Mouse (Mus musculus) cerebellum, adult 8-10 months (tissue): ENCODE measurements at regions not wholly inside any gene's neighbourhood (a gene's known extent, or its start where the extent isn't known, plus 50 kb on each side); places are given as distances from the start of the nearest gene placed in this dataset.
"Not testable (repeated sequence)": the region's sequence is repeated elsewhere in the genome, so short reads cannot be mapped to it uniquely, and the experiment has no call there.

ENCODE experiments used
- DNase-seq: peaks from one replicate; pipeline ENCODE4 v3.0.0; 2022

- DNase-seq: peak; percentile 92
Measured at GRCm38 (mm10) chr4:75466880-75467327, 188.8 kb upstream of the Dmac1 start.

GRCm38 (mm10) chr4:75463579-75463978 lies 185.5 kb upstream of the Dmac1 start:
- no peak for DNase-seq

- no peak for DNase-seq
Measured at GRCm38 (mm10) chr4:75449478-75449877, 171.4 kb upstream of the Dmac1 start.

GRCm38 (mm10) chr4:75423296-75423695 lies 145.2 kb upstream of the Dmac1 start:
- no peak for DNase-seq

GRCm38 (mm10) chr4:75400754-75401153 lies 122.6 kb upstream of the Dmac1 start:
- not testable (repeated sequence) for DNase-seq

GRCm38 (mm10) chr4:75394992-75395391 lies 116.9 kb upstream of the Dmac1 start:
- DNase-seq: peak; percentile 37

- DNase-seq: no peak
Measured at GRCm38 (mm10) chr4:75394264-75394663, 116.2 kb upstream of the Dmac1 start.

- no peak for DNase-seq
Measured at GRCm38 (mm10) chr4:75386271-75386938, 108.3 kb upstream of the Dmac1 start.

GRCm38 (mm10) chr4:75359496-75359895 lies 81.4 kb upstream of the Dmac1 start:
- peak; percentile 35 for DNase-seq

- DNase-seq: no peak
Measured at GRCm38 (mm10) chr4:75355621-75356020, 77.5 kb upstream of the Dmac1 start.

- peak; percentile 46 for DNase-seq
Measured at GRCm38 (mm10) chr4:75334496-75334895, 56.4 kb upstream of the Dmac1 start.

GRCm38 (mm10) chr4:75332791-75333190 lies 54.7 kb upstream of the Dmac1 start:
- DNase-seq: peak; percentile 39

GRCm38 (mm10) chr4:75329511-75330171 lies 51.5 kb upstream of the Dmac1 start:
- no peak for DNase-seq
